Mouse (Mus musculus) kidney, postnatal 0 days (tissue): Measurements from ENCODE around the gene Ntrk2. TPM values are rescaled to one million over a fixed set of nuclear protein-coding genes. Genes with fewer than 3 reads are reported as not detected.

Experiments
- ATAC-seq: fragments of 200-750 bp; cut with Nextera tagmentation; replicated peaks from 2 replicates; pipeline ENCODE4 v1.8.0; 2017; ENCODE audit warnings: low read depth, moderate number of reproducible peaks, moderate TSS enrichment, moderate library complexity; ENCODE audit not compliant: low FRiP score
- DNase-seq: peaks from one replicate; pipeline ENCODE4 v3.0.0-alpha.2; 2016; ENCODE audit warnings: low spot score
- H3K27ac ChIP-seq: fragments of 300-500 bp; sonication (generic); 2 replicates; pipeline ENCODE4 v1.5.1; 2014; ENCODE audit warnings: mild to moderate bottlenecking
- H3K27me3 ChIP-seq: fragments of 300-500 bp; sonication (generic); 2 replicates; pipeline ENCODE4 v1.6.1; 2014; ENCODE audit warnings: low read length, mixed read lengths; ENCODE audit not compliant: insufficient read depth
- H3K36me3 ChIP-seq: fragments of 300-500 bp; sonication (generic); 2 replicates; pipeline ENCODE4 v1.6.1; 2014; ENCODE audit warnings: low read length, mixed read lengths; ENCODE audit not compliant: insufficient read depth
- H3K4me1 ChIP-seq: fragments of 300-500 bp; sonication (generic); replicated peaks from 2 replicates; pipeline ENCODE4 v1.6.1; 2014; ENCODE audit warnings: antibody characterized with exemption, low read length, mixed read lengths; ENCODE audit not compliant: insufficient read depth
- H3K4me2 ChIP-seq: fragments of 300-500 bp; sonication (generic); 2 replicates; pipeline ENCODE4 v1.6.1; 2014; ENCODE audit warnings: mild to moderate bottlenecking, low read length, moderate library complexity, mixed read lengths
- H3K4me3 ChIP-seq: fragments of 300-500 bp; sonication (generic); replicated peaks from 2 replicates; pipeline ENCODE4 v1.5.1; 2014; ENCODE audit warnings: low read depth, low read length
- H3K9ac ChIP-seq: fragments of 300-500 bp; sonication (generic); 2 replicates; pipeline ENCODE4 v1.6.1; 2014; ENCODE audit warnings: low read depth, low read length
- H3K9me3 ChIP-seq: fragments of 300-500 bp; sonication (generic); replicated peaks from 2 replicates; pipeline ENCODE4 v1.6.1; 2016; ENCODE audit warnings: low read length, inconsistent platforms, mixed read lengths
- CTCF ChIP-seq: IDR thresholded peaks from 2 replicates; pipeline ENCODE4 v1.5.1; 2016; ENCODE audit warnings: antibody characterized with exemption, low read depth, mild to moderate bottlenecking, moderate library complexity
- WGBS: fragments of 180-500 bp; shearing (Covaris S2); extraction: QIAGEN DNeasy Blood & Tissue Kit; methylation state at CpG from one replicate; pipeline ENCODE4 v1.1.7; 2014; 5-methylcytosine and 5-hydroxymethylcytosine counted together
- polyA plus RNA-seq: library from polyadenylated mRNA; unstranded; fragments of >200 nt; fragmentation: Nextera tagmentation; extraction: Ambion mirVana; gene quantifications from 2 replicates; pipeline ENCODE4 v1.2.1, GENCODE M21; 2015

Gene Ntrk2
- polyA plus RNA-seq, 1 experiment from 2014 or later, result 6.0 TPM

DNA sequence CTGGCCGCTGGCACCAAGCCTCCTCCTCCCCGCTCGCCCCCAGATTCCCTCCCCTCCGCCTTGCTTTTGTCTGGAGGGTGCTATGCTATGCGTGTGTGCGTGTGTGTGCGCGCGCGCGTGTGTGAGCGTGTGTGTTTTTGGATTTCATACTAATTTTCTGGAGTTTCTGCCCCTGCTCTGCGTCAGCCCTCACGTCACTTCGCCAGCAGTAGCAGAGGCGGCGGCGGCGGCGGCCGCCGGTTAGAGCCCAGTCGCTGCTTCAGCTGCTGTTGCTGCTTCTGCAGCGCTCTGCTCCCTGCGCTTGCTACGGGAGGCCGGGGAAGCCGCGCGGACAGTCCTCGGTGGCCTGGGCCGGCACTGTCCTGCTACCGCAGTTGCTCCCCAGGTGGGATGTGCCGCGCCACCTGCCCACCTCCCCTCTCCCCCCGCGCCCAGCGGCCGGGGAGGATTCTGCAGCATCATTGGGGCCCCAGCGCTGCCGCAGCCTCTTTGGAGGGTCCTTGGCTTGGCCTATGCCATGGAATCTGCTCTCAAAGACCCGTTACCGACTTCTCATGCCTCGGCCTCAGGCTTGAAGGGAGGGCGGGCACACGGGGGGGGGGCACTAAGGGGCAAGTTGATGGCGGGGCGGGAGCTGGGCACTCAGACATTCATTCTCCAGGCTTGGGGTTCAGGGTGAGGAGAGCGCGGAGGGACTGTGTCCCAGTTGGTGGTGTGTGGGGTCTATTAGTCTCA is 1.4 kb downstream of the Ntrk2 start:
- Histone ChIP-seq H3K9me3 (no peaks in the 10 kb centered on the region), H3K9ac (peak overlapping the region; percentile 41; the same call in 1 of the 2 replicates), H3K4me3 (peak overlapping the region; percentile 42), H3K27ac (no peak overlapping the region), H3K4me2 (peak overlapping the region; percentile 92), H3K4me1 (peaks cover 5% of the 10 kb centered on the region; the same call in 1 of the 2 replicates), H3K36me3 (no peaks in the 10 kb centered on the region), H3K27me3 (peaks cover 37% of the 10 kb centered on the region)
- DNase-seq, result peak; percentile 57
- no peak for TF ChIP-seq CTCF
- 0 out of 2 replicates have a peak, but pooled peaks have one; percentile 43 for ATAC-seq
- WGBS, result under 1% methylated on average over 47 of the region's 50 CpGs

- Histone ChIP-seq H3K4me3 (peak overlapping the region; percentile 42), H3K4me2 (peak overlapping the region; percentile 92), H3K9ac (no peak overlapping the region; the same call in 1 of the 2 replicates), H3K27me3 (peaks cover 37% of the 10 kb centered on the region), H3K36me3 (no peaks in the 10 kb centered on the region), H3K4me1 (peaks cover 5% of the 10 kb centered on the region; the same call in 1 of the 2 replicates), H3K9me3 (no peaks in the 10 kb centered on the region), H3K27ac (no peak overlapping the region)
- WGBS, result under 1% methylated on average over 32 of the region's 32 CpGs
- DNase-seq (peak; percentile 49), ATAC-seq (0 out of 2 replicates have a peak, but pooled peaks have one; percentile 25)
- TF ChIP-seq CTCF, result peak; percentile 23
These were observed 2.0 kb downstream of the Ntrk2 start for GRCm38 (mm10) chr13:58808381-58808821.

DNA sequence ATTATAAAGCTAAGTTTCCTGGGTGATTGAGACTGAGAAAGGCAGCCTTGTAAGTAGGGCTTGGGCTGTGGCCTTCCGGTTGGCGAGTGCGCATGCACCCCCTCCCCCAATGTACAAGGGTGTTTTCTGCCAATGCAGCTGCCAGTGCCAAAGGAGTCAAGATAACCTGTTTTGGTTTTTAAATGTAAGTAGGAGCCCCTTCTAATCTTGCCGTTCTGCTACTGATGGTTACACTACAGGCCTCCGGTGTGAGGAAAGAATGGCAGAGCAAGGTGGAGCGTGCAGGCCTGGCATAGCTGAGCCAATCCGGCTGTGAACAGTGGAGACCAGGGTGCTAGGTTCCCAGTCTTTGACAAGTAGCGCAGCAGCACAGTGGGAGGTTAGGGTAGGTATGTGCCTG is 3.6 kb downstream of the Ntrk2 start:
- no peak for ATAC-seq
- Histone ChIP-seq H3K36me3 (no peaks in the 10 kb centered on the region), H3K4me3 (no peak overlapping the region), H3K9me3 (no peaks in the 10 kb centered on the region), H3K27ac (no peak overlapping the region), H3K9ac (no peak overlapping the region), H3K4me1 (peaks cover 5% of the 10 kb centered on the region; the same call in 1 of the 2 replicates), H3K27me3 (peaks cover 37% of the 10 kb centered on the region), H3K4me2 (no peak overlapping the region)
- no peak for DNase-seq
- no peak for TF ChIP-seq CTCF
- WGBS, result 86% methylated on average over 8 of the region's 8 CpGs

DNA sequence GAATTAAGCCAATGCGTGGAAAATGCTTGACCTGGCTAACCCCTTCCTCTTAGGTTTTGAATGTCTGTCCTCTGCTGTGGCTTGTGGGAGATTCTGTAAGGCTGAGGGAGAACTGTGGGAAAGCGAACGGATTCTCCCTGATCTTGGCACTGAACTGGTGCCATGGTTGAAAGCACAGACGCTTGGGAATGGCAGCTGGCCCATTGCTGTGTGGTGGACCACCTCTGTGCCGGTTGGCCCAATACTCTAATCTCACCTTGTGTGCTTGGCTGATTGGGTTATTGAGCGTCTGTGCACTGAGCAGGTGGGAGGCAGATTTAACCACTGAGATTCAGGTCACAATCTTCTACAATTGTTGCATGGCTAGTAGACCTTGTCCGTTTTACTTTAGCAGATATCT is 18.4 kb downstream of the Ntrk2 start:
- no peaks in the 10 kb centered on the region for H3K9me3 ChIP-seq
- no peak overlapping the region for H3K4me2 ChIP-seq
- H3K27ac ChIP-seq, result no peak overlapping the region
- H3K4me3 ChIP-seq, result no peak overlapping the region
- DNase-seq (no peak), ATAC-seq (no peak)
- TF ChIP-seq CTCF, result no peak
- no peaks in the 10 kb centered on the region for H3K27me3 ChIP-seq
- 70% methylated on average over 7 of the region's 7 CpGs for WGBS
- H3K36me3 ChIP-seq, result no peaks in the 10 kb centered on the region
- no peaks in the 10 kb centered on the region for H3K4me1 ChIP-seq
- no peak overlapping the region for H3K9ac ChIP-seq

DNA sequence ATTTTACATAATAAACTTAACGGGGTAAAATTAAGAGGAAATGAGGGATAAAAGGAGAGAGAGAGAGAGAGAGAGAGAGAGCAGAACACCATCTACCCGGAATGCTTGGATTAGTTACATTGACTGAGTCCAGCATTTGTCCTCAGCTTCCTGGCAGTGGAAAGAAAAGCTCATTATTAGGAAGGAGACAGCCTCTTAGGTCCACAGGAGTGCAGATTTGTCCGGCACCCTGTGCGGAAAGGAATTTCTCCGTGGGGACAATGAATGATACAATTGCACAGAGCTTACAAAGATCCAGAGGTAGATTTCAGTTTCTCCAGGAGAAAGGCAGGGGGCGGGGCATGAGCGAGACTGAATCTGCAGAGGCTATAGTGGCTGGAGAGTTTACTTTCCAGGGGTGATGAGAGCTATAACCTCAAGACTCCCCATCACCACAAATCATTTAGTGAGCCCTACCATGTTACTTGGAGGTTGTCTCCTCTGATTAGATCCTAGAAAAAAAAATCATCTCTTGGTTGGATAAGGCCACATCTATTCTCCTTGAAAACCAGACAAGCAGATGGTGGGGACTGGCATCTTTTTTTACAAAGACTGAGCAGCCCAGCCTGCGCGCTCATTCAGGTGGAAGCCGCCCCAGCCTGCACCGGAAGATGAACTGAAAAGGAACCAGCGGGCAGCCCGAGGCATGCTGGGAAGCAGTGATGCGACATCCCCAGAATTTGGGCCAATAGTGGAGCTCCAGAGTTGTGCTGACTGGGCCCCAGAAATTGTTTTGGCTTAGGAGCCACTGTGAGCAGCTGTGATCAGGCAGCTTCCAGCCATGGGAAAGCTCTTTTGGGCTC is 20.2 kb downstream of the Ntrk2 start:
- no peaks in the 10 kb centered on the region for H3K27me3 ChIP-seq
- WGBS, result 75% methylated on average over 14 of the region's 14 CpGs
- H3K36me3 ChIP-seq, result no peaks in the 10 kb centered on the region
- TF ChIP-seq CTCF, result no peak
- no peak for DNase-seq
- no peaks in the 10 kb centered on the region for H3K9me3 ChIP-seq
- H3K4me3 ChIP-seq, result no peak overlapping the region
- H3K9ac ChIP-seq, result no peak overlapping the region
- H3K4me1 ChIP-seq, result no peaks in the 10 kb centered on the region
- H3K4me2 ChIP-seq, result no peak overlapping the region
- ATAC-seq, result no peak
- H3K27ac ChIP-seq, result no peak overlapping the region

DNA sequence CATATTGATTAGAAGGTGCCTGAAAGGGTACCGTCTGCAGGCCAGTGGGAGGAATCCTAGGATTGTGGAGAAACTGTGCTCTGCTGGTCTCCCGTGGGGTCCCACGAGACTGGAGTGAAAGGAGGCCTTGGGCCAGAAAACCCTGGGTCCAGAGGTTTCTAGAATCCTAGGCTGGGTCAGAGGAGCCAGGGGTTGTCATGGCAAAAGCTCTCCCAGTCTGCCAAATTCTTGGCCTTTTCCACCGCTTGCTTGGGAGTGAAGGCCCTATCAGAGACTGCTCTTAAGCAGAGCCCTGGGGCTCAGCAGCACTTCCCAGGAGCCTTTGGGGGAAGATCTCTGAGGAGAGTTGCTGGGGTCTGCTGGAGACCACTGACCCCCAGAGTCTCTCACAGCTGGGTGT is 25.6 kb downstream of the Ntrk2 start:
- Histone ChIP-seq H3K4me1 (no peaks in the 10 kb centered on the region), H3K27ac (no peak overlapping the region), H3K9ac (no peak overlapping the region), H3K36me3 (no peaks in the 10 kb centered on the region), H3K4me2 (no peak overlapping the region), H3K27me3 (no peaks in the 10 kb centered on the region), H3K9me3 (no peaks in the 10 kb centered on the region), H3K4me3 (no peak overlapping the region)
- DNase-seq (no peak), ATAC-seq (no peak)
- no peak for TF ChIP-seq CTCF
- 76% methylated on average over 4 of the region's 4 CpGs for WGBS
